Mouse (Mus musculus) embryonic facial prominence, embryonic 11.5 days (tissue): ENCODE measurements around the gene Gipc3. TPM values are rescaled to one million over a fixed set of nuclear protein-coding genes. Genes with fewer than 3 reads are reported as not detected.
A peak's percentile ranks its signal among the peaks of the same experiment; 100 is the strongest.

Experiments
- ATAC-seq: fragments of 200-750 bp; cut with Nextera tagmentation; replicated peaks from 2 replicates; pipeline ENCODE4 v1.8.0; 2017; ENCODE audit warnings: low read depth; ENCODE audit not compliant: insufficient number of reproducible peaks, low FRiP score, low TSS enrichment
- DNase-seq: peaks from one replicate; pipeline ENCODE4 v3.0.0-alpha.2; 2015; ENCODE audit warnings: low spot score
- H3K27ac ChIP-seq: fragments of 300-500 bp; sonication (generic); replicated peaks from 2 replicates; pipeline ENCODE4 v1.5.1; 2014; ENCODE audit warnings: mild to moderate bottlenecking, low read depth, low read length, control low read depth
- H3K27me3 ChIP-seq: fragments of 300-500 bp; sonication (generic); 2 replicates; pipeline ENCODE4 v1.6.1; 2014; ENCODE audit warnings: mild to moderate bottlenecking, low read length, moderate library complexity, mixed read lengths; ENCODE audit not compliant: control insufficient read depth, insufficient read depth
- H3K36me3 ChIP-seq: fragments of 300-500 bp; sonication (generic); replicated peaks from 2 replicates; pipeline ENCODE4 v1.6.1; 2014; ENCODE audit warnings: low read depth, mild to moderate bottlenecking, low read length, moderate library complexity, mixed read lengths; ENCODE audit not compliant: control insufficient read depth, insufficient read depth
- H3K4me1 ChIP-seq: fragments of 300-500 bp; sonication (generic); 2 replicates; pipeline ENCODE4 v1.6.1; 2014; ENCODE audit warnings: low read length, mixed read lengths; ENCODE audit not compliant: control insufficient read depth, insufficient read depth
- H3K4me2 ChIP-seq: fragments of 300-500 bp; sonication (generic); 2 replicates; pipeline ENCODE4 v1.6.1; 2014; ENCODE audit warnings: low read depth, mild to moderate bottlenecking, control low read depth, low read length, moderate library complexity
- H3K4me3 ChIP-seq: fragments of 300-500 bp; sonication (generic); 2 replicates; pipeline ENCODE4 v1.5.1; 2014; ENCODE audit warnings: low read depth, low read length, control low read depth
- H3K9ac ChIP-seq: fragments of 300-500 bp; sonication (generic); replicated peaks from 2 replicates; pipeline ENCODE4 v1.6.1; 2014; ENCODE audit warnings: mild to moderate bottlenecking, control low read depth, low read length
- H3K9me3 ChIP-seq: fragments of 300-500 bp; sonication (generic); replicated peaks from 2 replicates; pipeline ENCODE4 v1.6.1; 2016; ENCODE audit warnings: mild to moderate bottlenecking, low read length, inconsistent platforms, mixed read lengths; ENCODE audit not compliant: control insufficient read depth
- WGBS: fragments of 180-500 bp; shearing (Covaris S2); extraction: QIAGEN DNeasy Blood & Tissue Kit; methylation state at CpG from one replicate; pipeline ENCODE4 v1.1.7; 2014; 5-methylcytosine and 5-hydroxymethylcytosine counted together
- polyA plus RNA-seq: library from polyadenylated mRNA; unstranded; fragments of >200 nt; fragmentation: Nextera tagmentation; extraction: Ambion mirVana; gene quantifications from 2 replicates; pipeline ENCODE4 v1.2.1, GENCODE M21; 2014

Gene Gipc3
- polyA plus RNA-seq, 1 experiment from 2014 or later, result not detected

- Histone ChIP-seq H3K36me3 (peaks cover 21% of the 10 kb centered on the region), H3K4me2 (no peak overlapping the region), H3K4me3 (no peak overlapping the region), H3K27me3 (no peaks in the 10 kb centered on the region), H3K4me1 (peaks cover 3% of the 10 kb centered on the region), H3K9ac (no peak overlapping the region), H3K27ac (no peak overlapping the region), H3K9me3 (no peaks in the 10 kb centered on the region)
- 78% methylated on average over 7 of the region's 7 CpGs for WGBS
- ATAC-seq (no peak), DNase-seq (no peak)
These were observed 28.9 kb downstream of the Gipc3 start for GRCm38 (mm10) chr10:81314201-81314600.

GRCm38 (mm10) chr10:81313581-81313980, 29.5 kb downstream of the Gipc3 start:
- Histone ChIP-seq H3K9ac (no peak overlapping the region), H3K4me3 (no peak overlapping the region), H3K27me3 (no peaks in the 10 kb centered on the region), H3K4me2 (no peak overlapping the region), H3K27ac (no peak overlapping the region), H3K4me1 (no peaks in the 10 kb centered on the region; the same call in 1 of the 2 replicates), H3K9me3 (no peaks in the 10 kb centered on the region), H3K36me3 (peaks cover 23% of the 10 kb centered on the region)
- DNase-seq (no peak), ATAC-seq (no peak)
- WGBS, result 91% methylated on average over 13 of the region's 13 CpGs

- 90% methylated on average over 5 of the region's 5 CpGs for WGBS
- no peak overlapping the region for H3K4me3 ChIP-seq
- no peak for ATAC-seq
- no peaks in the 10 kb centered on the region for H3K27me3 ChIP-seq
- no peak overlapping the region for H3K27ac ChIP-seq
- H3K4me1 ChIP-seq, result no peaks in the 10 kb centered on the region
- peaks cover 36% of the 10 kb centered on the region for H3K36me3 ChIP-seq
- no peaks in the 10 kb centered on the region for H3K9me3 ChIP-seq
- no peak overlapping the region for H3K4me2 ChIP-seq
- H3K9ac ChIP-seq, result no peak overlapping the region
- DNase-seq, result no peak
These were observed 33.5 kb downstream of the Gipc3 start for GRCm38 (mm10) chr10:81309571-81309970.

DNA sequence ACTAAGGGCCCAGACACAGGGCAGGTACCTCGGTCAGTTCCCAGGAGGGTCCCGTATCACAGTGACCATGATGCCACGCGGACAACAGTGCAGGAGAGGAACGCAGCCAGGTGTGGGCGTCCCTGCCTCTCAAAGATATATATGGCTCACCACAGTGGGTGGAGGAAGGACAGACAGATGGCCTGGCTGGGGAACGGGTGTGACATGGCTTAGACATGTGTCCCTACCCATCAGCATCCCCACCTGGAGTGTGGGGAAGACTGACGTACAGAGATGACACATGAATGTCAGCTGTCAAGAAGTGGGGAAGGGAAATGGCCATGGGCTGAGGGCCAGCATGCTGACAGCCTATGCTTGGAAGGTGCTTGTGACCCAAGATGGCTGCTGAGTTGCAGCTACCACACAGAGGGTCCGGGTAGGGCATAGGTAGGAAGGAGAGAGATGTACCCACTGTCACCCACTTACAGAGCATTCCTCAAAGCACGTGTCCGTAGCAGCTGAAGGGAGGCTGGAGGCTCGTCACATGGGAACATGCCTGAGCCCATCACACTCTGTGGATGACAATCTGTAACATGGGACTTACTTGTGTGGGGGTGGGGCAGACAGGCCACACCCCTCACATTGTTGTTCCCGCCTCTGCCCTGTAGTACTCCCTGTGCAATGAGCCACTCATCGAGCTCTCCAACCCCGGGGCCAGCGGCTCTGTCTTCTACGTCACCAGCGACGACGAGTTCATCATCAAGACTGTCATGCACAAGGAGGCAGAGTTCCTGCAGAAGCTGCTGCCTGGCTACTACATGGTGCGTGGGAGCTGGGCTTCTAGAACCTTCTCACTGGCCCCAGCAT, 36.0 kb downstream of the Gipc3 start:
- H3K9me3 ChIP-seq, result no peaks in the 10 kb centered on the region
- H3K27ac ChIP-seq, result no peak overlapping the region
- no peak for DNase-seq
- 94% methylated on average over 21 of the region's 21 CpGs for WGBS
- no peak for ATAC-seq
- no peaks in the 10 kb centered on the region for H3K4me1 ChIP-seq
- no peak overlapping the region for H3K9ac ChIP-seq
- H3K4me3 ChIP-seq, result no peak overlapping the region
- no peak overlapping the region for H3K4me2 ChIP-seq
- H3K27me3 ChIP-seq, result no peaks in the 10 kb centered on the region
- H3K36me3 ChIP-seq, result peaks cover 25% of the 10 kb centered on the region

- no peak for ATAC-seq
- no peaks in the 10 kb centered on the region for H3K4me1 ChIP-seq
- peaks cover 23% of the 10 kb centered on the region for H3K36me3 ChIP-seq
- WGBS, result 94% methylated on average over 12 of the region's 12 CpGs
- H3K4me2 ChIP-seq, result no peak overlapping the region
- DNase-seq, result no peak
- no peak overlapping the region for H3K9ac ChIP-seq
- no peak overlapping the region for H3K27ac ChIP-seq
- no peaks in the 10 kb centered on the region for H3K9me3 ChIP-seq
- H3K4me3 ChIP-seq, result no peak overlapping the region
- no peaks in the 10 kb centered on the region for H3K27me3 ChIP-seq
These were observed 36.8 kb downstream of the Gipc3 start for GRCm38 (mm10) chr10:81306173-81306668.

- Histone ChIP-seq H3K27ac (no peak overlapping the region), H3K9me3 (no peaks in the 10 kb centered on the region), H3K36me3 (peaks cover 19% of the 10 kb centered on the region), H3K4me2 (no peak overlapping the region), H3K4me3 (no peak overlapping the region), H3K4me1 (no peaks in the 10 kb centered on the region), H3K9ac (no peak overlapping the region), H3K27me3 (no peaks in the 10 kb centered on the region)
- no peak for DNase-seq
- WGBS, result 95% methylated on average over 14 of the region's 14 CpGs
- no peak for ATAC-seq
These were observed 37.4 kb downstream of the Gipc3 start for GRCm38 (mm10) chr10:81305663-81306062.

- DNase-seq (peak; percentile 65), ATAC-seq (no peak)
- Histone ChIP-seq H3K27me3 (no peaks in the 10 kb centered on the region), H3K27ac (no peak overlapping the region), H3K36me3 (peaks cover 15% of the 10 kb centered on the region), H3K9ac (no peak overlapping the region), H3K4me3 (no peak overlapping the region), H3K9me3 (no peaks in the 10 kb centered on the region), H3K4me1 (no peaks in the 10 kb centered on the region), H3K4me2 (no peak overlapping the region)
- 24% methylated on average over 6 of the region's 9 CpGs for WGBS
These were observed 38.3 kb downstream of the Gipc3 start for GRCm38 (mm10) chr10:81304597-81305238.

GRCm38 (mm10) chr10:81303761-81304160, 39.3 kb downstream of the Gipc3 start:
- H3K27me3 ChIP-seq, result no peaks in the 10 kb centered on the region
- H3K9ac ChIP-seq, result 0 out of 2 replicates have a peak overlapping the region, but pooled peaks have one; percentile 10
- H3K4me1 ChIP-seq, result no peaks in the 10 kb centered on the region
- H3K4me2 ChIP-seq, result no peak overlapping the region
- H3K27ac ChIP-seq, result no peak overlapping the region
- WGBS, result 74% methylated on average over 7 of the region's 7 CpGs
- ATAC-seq (no peak), DNase-seq (no peak)
- H3K4me3 ChIP-seq, result no peak overlapping the region
- no peaks in the 10 kb centered on the region for H3K9me3 ChIP-seq
- H3K36me3 ChIP-seq, result peaks cover 15% of the 10 kb centered on the region
